Mouse (Mus musculus): Measurements from ENCODE around the gene Gm47841. TPM values are rescaled to one million over a fixed set of nuclear protein-coding genes. Genes with fewer than 3 reads are reported as not detected.

The Gm47841 gene
- not detected for total RNA-seq (2023)

DNA sequence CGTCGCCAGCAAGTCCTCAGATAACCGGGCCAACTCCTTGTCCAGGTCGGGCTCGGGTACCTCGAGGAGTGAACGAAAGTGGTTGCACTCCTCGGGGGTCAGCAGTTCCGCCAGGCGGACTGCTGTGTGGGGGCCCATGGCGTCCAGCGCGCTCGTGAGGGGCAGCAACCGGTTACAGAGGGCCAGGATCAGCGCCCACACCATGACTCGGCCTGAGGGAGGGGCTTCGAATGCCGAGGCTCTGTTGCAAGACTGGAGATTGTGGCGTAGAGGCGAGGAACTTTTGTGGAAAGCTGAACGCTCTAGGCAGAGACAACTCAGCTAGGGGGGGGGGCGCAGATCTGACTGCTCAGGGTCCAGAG is at the start of gene Gm47841:
Gm47841 (minus strand) TSS at position 204 of the 362 bp plus-strand sequence.

GRCm38 (mm10) chr15:101077813-101078730 is 30.9 kb upstream of the Gm47841 start, which contains the start of gene Fignl2:
Fignl2 (minus strand) TSS chr15:101078567.

Other genes with a start within 250 kb of the Gm47841 start
- gene Scn8a, start 177.5 kb downstream of the Gm47841 start, total RNA-seq (2023): not detected
- under 1 TPM in 1 of 2 experiments, not detected in 1; 0.13 TPM for gene Fignl2, start 31.2 kb upstream of the Gm47841 start, total RNA-seq (2023)
- not detected for gene Ankrd33, start 68.4 kb upstream of the Gm47841 start, total RNA-seq (2023)
- 10 to 100 TPM; 48.6 to 64.1 TPM for gene Acvrl1, start 81.1 kb upstream of the Gm47841 start, total RNA-seq (2023)
- gene Acvr1b, start 126.7 kb upstream of the Gm47841 start, total RNA-seq (2023): 10 to 100 TPM; 16.0 to 16.4 TPM
- 1 to 10 TPM; 1.3 to 2.9 TPM for gene Grasp, start 176.8 kb upstream of the Gm47841 start, total RNA-seq (2023)
- gene Nr4a1, start 206.9 kb upstream of the Gm47841 start, total RNA-seq (2023): 100 to 1,000 TPM; 104 to 130 TPM
- 10 to 100 TPM; 54.9 to 57.1 TPM for gene Atg101, start 236.9 kb upstream of the Gm47841 start, total RNA-seq (2023)
- gene 6030408B16Rik, start 245.8 kb upstream of the Gm47841 start, total RNA-seq (2023): under 1 TPM; 0.24 to 0.31 TPM